Mouse (Mus musculus): Measurements from ENCODE around the gene Hamp. TPM values are rescaled to one million over a fixed set of nuclear protein-coding genes. Genes with fewer than 3 reads are reported as not detected.
"Not testable (repeated sequence)": the region's sequence is repeated elsewhere in the genome, so short reads cannot be mapped to it uniquely, and the experiment has no call there.

Hamp gene
- polyA plus RNA-seq, 1 experiment: not detected

DNA sequence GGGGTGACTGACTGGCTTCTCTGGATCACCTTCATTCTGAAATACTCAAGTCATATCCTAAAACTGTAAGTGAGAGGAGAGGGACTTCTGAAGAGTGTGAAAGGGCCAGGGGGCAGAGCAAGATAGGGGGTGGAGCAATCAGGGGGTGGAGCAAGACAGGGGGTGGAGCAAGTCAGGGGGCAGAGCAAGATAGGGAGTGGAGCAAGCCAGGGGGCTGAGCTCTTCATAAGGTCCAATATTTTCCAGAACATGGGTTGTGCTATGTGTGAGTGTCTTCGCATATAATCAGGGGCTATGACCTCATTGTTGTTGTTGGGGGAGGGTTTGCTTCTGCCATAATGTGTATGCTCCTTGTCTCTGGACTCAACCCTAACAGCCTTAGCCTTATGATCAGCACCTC lies 3.8 kb downstream of the Hamp start:
- H3K4me1 ChIP-seq (ENCODE audit: control insufficient read depth, insufficient read depth, low read length); H3K27me3 ChIP-seq (ENCODE audit: control insufficient read depth, insufficient read depth, low read length); H3K36me3 ChIP-seq (ENCODE audit: control insufficient read depth, insufficient read depth, low read length); H3K4me3 ChIP-seq (ENCODE audit: control insufficient read depth, low read depth, low read length); H3K27ac ChIP-seq (ENCODE audit: control insufficient read depth, insufficient read depth, low read depth, low read length): not testable (repeated sequence)

DNA sequence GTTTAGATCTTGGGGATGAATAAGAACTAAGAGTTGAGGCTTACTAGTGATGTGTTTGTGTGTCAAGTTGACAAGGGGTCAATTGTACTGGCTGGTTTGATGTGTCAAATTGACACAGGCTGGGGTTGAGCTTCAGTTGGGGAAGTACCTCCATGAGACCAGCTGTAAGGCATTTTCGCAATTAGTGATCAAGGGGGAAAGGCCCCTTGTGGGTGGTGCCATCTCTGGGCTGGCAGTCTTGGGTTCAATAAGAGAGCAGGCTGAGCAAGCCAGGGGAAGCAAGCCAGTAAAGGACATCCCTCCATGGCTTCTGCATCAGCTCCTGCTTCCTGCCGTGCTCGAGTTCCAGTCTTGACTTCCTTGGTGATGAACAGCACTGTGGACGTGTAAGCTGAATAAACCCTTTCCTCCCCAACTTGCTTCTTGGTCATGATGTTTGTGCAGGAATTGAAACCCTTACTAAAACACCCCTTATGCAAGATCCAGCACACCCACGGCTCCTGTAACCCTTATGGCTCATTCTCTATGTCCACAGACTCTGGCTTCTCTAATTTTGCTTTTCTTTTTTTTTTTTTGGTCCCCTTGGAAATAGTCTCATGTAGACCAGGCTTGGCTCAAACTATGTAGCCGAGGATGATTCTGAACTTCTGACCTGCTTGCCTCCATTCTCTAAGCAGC lies 8.3 kb downstream of the Hamp start:
- H3K4me1 ChIP-seq (ENCODE audit: control insufficient read depth, insufficient read depth, low read length); H3K36me3 ChIP-seq (ENCODE audit: control insufficient read depth, insufficient read depth, low read length); H3K27ac ChIP-seq (ENCODE audit: control insufficient read depth, insufficient read depth, low read depth, low read length); H3K4me3 ChIP-seq (ENCODE audit: control insufficient read depth, low read depth, low read length); H3K27me3 ChIP-seq (ENCODE audit: control insufficient read depth, insufficient read depth, low read length): not testable (repeated sequence)

DNA sequence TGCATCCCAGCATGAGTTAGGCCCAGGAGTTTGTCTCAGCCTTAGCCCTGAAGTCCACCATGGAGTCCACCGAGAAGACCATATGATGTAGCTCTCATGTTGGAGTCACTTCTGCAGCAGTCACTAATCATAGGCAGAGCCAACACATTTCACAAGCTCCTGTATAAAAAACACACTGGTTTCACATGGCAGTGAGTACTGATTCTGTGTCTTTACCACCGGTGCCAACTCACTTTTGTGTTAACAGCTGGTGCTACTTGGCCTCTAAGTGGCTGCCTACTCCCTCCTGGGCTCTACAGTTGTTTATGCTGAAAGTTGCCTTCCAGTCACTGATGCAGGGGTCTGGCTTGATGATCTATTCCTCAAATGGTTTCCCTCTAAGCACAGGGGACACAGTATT lies 19.3 kb downstream of the Hamp start, which contains the start of gene Hamp2:
TSS of gene Hamp2 (minus strand) at position 101 of the 400 bp plus-strand sequence.
- not testable (repeated sequence) for H3K36me3 ChIP-seq (ENCODE audit: control insufficient read depth, insufficient read depth, low read length); H3K27me3 ChIP-seq (ENCODE audit: control insufficient read depth, insufficient read depth, low read length); H3K4me3 ChIP-seq (ENCODE audit: control insufficient read depth, low read depth, low read length); H3K4me1 ChIP-seq (ENCODE audit: control insufficient read depth, insufficient read depth, low read length); H3K27ac ChIP-seq (ENCODE audit: control insufficient read depth, insufficient read depth, low read depth, low read length)

DNA sequence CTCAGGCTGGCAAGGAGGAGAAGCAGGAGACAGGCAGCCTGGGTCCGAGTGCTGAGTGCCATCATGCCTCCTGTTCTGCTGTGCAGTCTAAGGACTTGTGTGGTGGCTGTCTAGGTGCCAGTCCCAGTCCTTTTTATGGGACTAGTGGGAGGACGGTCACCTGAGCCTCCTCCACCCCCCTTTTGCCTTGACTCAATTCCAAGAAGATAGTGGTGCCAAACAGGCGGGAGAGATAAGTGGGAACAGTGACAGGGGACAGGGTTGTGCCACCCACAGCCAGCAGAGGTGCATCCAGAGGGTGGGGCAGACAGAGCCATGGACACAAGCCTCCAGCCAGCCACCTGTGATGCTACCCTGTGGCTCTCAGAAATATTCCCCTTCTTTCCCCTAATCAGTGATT lies 19.8 kb downstream of the Hamp start:
- Histone ChIP-seq H3K36me3 (ENCODE audit: control insufficient read depth, insufficient read depth, low read length) (no peaks in the 10 kb centered on the region), H3K27me3 (ENCODE audit: control insufficient read depth, insufficient read depth, low read length) (no peaks in the 10 kb centered on the region), H3K27ac (ENCODE audit: control insufficient read depth, insufficient read depth, low read depth, low read length) (no peak overlapping the region), H3K4me1 (ENCODE audit: control insufficient read depth, insufficient read depth, low read length) (no peaks in the 10 kb centered on the region), H3K4me3 (ENCODE audit: control insufficient read depth, low read depth, low read length) (no peak overlapping the region)
- TF ChIP-seq CTCF (IDR thresholded peaks at IDR 0.05; ENCODE audit: control insufficient read depth, insufficient read depth, insufficient replicate concordance, low read depth, low read length): no peak
- no peak for TF ChIP-seq POLR2A (IDR thresholded peaks at IDR 0.05; ENCODE audit: control insufficient read depth, low read depth, low read length)

DNA sequence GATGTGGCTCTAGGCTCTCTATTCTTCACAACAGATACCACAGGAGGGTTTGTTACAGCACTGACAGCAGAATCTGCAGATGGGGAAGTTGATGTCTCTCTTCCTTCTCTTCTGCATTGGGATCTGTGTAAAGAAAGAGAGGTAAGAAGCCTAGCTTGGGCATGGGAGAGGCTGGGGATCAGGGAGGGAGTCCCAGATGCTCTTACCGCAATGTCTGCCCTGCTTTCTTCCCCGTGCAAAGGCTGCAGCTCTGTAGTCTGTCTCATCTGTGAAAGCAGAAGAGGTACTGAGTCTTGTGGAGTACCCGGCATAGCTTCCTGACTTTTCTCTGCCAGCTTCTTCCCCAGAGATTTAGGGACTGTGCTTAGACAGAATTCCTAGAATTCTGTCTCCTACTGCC lies 21.3 kb downstream of the Hamp start:
- not testable (repeated sequence) for H3K4me3 ChIP-seq (ENCODE audit: control insufficient read depth, low read depth, low read length)

DNA sequence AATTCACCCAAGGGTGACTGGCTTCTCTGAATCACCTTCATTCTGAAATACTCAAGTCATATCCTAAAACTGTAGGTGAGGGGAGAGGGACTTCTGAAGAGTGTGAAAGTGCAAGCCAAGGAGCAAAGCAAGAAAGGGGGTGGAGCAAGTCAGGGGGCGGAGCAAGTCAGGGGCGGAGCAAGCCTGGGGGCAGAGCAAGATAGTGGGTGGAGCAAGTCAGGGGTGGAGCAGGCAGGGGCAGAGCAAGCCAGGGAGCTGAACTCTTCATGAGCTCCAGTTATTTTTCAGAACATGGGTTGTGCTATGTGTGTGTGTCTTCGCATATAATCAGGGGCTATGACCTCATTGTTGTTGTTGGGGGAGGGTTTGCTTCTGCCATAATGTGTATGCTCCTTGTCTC lies 23.6 kb downstream of the Hamp start:
- H3K36me3 ChIP-seq (ENCODE audit: control insufficient read depth, insufficient read depth, low read length): no peaks in the 10 kb centered on the region
- no peak for TF ChIP-seq POLR2A (IDR thresholded peaks at IDR 0.05; ENCODE audit: control insufficient read depth, low read depth, low read length)
- no peak for TF ChIP-seq CTCF (IDR thresholded peaks at IDR 0.05; ENCODE audit: control insufficient read depth, insufficient read depth, insufficient replicate concordance, low read depth, low read length)
- no peaks in the 10 kb centered on the region for H3K27me3 ChIP-seq (ENCODE audit: control insufficient read depth, insufficient read depth, low read length)
- no peak overlapping the region for H3K4me3 ChIP-seq (ENCODE audit: control insufficient read depth, low read depth, low read length)
- H3K27ac ChIP-seq (ENCODE audit: control insufficient read depth, insufficient read depth, low read depth, low read length): no peak overlapping the region
- no peaks in the 10 kb centered on the region for H3K4me1 ChIP-seq (ENCODE audit: control insufficient read depth, insufficient read depth, low read length)

More for the DNA sequence above, 21.3 kb downstream of the Hamp start:
- not testable (repeated sequence) for H3K36me3 ChIP-seq (ENCODE audit: control insufficient read depth, insufficient read depth, low read length); H3K4me1 ChIP-seq (ENCODE audit: control insufficient read depth, insufficient read depth, low read length); H3K27ac ChIP-seq (ENCODE audit: control insufficient read depth, insufficient read depth, low read depth, low read length); H3K27me3 ChIP-seq (ENCODE audit: control insufficient read depth, insufficient read depth, low read length)

DNA sequence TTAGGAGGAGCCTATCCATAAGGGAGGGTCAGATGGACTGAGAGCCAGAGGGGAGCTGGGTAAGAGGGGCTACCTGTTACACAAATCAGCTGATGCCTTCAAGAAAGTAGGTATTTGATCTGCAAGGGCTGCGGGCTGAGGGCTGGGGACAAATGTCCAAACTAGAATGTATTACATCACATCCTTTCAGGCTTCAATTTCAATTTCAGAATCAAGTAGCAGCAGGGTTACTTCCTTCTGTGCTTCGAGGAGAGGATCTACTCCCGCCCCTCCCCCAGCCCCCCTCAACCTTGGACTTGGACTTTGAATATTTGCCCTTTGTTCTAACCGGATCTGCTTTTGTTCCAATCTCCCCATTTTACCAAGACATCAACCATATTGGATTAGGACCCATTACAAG lies 26.6 kb downstream of the Hamp start:
- H3K27ac ChIP-seq (ENCODE audit: control insufficient read depth, insufficient read depth, low read depth, low read length): no peak overlapping the region
- H3K4me3 ChIP-seq (ENCODE audit: control insufficient read depth, low read depth, low read length): no peak overlapping the region
- H3K36me3 ChIP-seq (ENCODE audit: control insufficient read depth, insufficient read depth, low read length): no peaks in the 10 kb centered on the region
- no peaks in the 10 kb centered on the region for H3K4me1 ChIP-seq (ENCODE audit: control insufficient read depth, insufficient read depth, low read length)
- H3K27me3 ChIP-seq (ENCODE audit: control insufficient read depth, insufficient read depth, low read length): no peaks in the 10 kb centered on the region
- TF ChIP-seq CTCF (IDR thresholded peaks at IDR 0.05; ENCODE audit: control insufficient read depth, insufficient read depth, insufficient replicate concordance, low read depth, low read length) (no peak), POLR2A (IDR thresholded peaks at IDR 0.05; ENCODE audit: control insufficient read depth, low read depth, low read length) (no peak)

DNA sequence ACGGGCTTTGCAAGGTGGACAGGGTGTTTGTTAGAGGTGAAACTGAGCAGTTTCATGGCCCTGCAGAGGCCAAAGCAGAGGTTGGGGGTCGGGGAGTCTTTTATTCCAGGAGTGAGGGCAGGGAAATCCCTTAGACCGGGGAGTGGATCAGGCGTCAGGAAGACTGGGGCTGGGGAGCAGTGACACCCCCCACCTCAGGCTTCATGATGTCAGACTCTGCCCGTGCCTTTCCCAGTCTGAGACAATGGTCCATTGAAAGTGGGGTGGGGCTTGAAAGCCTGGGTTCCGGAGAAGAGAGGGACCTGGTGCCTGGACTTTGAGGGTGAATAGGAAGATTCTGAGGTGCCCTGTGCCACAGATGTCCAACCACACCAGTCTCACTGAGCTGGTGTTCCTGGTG lies 27.1 kb downstream of the Hamp start:
- Histone ChIP-seq H3K4me3 (ENCODE audit: control insufficient read depth, low read depth, low read length) (no peak overlapping the region), H3K27me3 (ENCODE audit: control insufficient read depth, insufficient read depth, low read length) (no peaks in the 10 kb centered on the region), H3K4me1 (ENCODE audit: control insufficient read depth, insufficient read depth, low read length) (no peaks in the 10 kb centered on the region), H3K36me3 (ENCODE audit: control insufficient read depth, insufficient read depth, low read length) (no peaks in the 10 kb centered on the region), H3K27ac (ENCODE audit: control insufficient read depth, insufficient read depth, low read depth, low read length) (no peak overlapping the region)
- TF ChIP-seq CTCF (IDR thresholded peaks at IDR 0.05; ENCODE audit: control insufficient read depth, insufficient read depth, insufficient replicate concordance, low read depth, low read length): no peak
- no peak for TF ChIP-seq POLR2A (IDR thresholded peaks at IDR 0.05; ENCODE audit: control insufficient read depth, low read depth, low read length)
